Mouse (Mus musculus) testis, adult 2 months (tissue): ENCODE results near the gene Wdr83os.

Experiments
- CTCF ChIP-seq: fragments of 200-500 bp; IDR thresholded peaks from 2 replicates; pipeline ENCODE4 v1.5.1; 2012; ENCODE audit warnings: low read depth, mild to moderate bottlenecking, inconsistent platforms, low read length, moderate library complexity; ENCODE audit not compliant: control insufficient read depth, insufficient read depth, insufficient replicate concordance
- POLR2A ChIP-seq: fragments of 200-500 bp; IDR thresholded peaks from 2 replicates; pipeline ENCODE4 v1.6.1; 2012; ENCODE audit warnings: low read depth, mild to moderate bottlenecking, inconsistent platforms, low read length, moderate library complexity; ENCODE audit not compliant: control insufficient read depth

GRCm38 (mm10) chr8:85032622-85033311 lies 47.8 kb upstream of the Wdr83os start:
- TF ChIP-seq CTCF (no peak), POLR2A (no peak)
